Mouse (Mus musculus) liver, postnatal 0 days (tissue): Measurements from ENCODE around the gene Bdnf.

ENCODE experiments used
- CTCF ChIP-seq: sonication (generic); IDR thresholded peaks from 2 replicates; pipeline ENCODE4 v1.5.1; 2016; ENCODE audit warnings: antibody characterized with exemption, low read depth
- EP300 ChIP-seq: IDR thresholded peaks from 2 replicates; pipeline ENCODE4 v1.6.1; 2016; ENCODE audit warnings: antibody characterized with exemption, low read depth, mild to moderate bottlenecking

DNA sequence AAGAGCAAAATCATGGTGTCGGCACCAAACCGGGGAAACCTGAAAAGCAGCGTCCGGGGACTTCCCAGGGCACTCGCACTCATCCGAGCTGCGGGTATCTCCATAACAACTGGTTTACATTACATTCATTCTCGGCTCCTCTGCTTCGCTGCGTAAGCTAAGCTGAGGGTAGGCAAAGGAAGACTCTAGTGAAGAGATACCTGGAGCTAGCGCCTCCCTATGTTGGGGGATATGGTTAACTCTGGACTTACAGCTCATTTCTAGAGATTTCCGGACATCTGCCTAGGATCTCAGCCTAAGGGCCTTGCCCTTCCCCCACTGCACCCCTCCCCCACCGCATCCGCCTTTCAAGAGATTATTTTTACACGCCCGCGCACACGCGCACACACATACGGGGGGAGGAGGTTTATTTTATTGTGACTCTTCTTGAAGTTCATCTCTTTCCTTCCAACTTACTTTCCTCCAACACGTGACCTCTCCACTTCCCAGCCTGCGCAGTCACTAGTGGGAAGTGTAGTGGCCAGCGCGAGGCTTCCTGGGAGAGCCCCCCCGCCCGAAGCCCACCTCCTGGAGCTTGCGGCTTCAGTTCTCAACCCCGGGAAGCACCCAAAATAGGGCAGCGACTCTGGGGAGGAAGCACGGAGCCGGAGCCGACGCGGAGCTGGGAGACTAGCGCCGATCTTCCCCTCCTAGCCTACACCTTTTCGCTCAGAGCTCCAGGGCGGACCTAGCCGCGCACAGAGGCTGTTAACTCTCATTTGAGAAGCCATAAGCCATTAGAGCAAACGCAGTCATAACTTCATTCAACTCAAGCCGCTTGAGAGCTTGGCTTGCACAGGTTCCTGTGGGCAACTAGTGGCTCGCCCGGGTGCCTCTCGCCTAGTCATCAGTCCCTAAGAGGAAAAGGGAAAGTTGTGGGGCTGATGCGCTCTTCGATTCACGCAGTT, 718 bp upstream of the Bdnf start:
- TF ChIP-seq CTCF (no peak), EP300 (no peak)
